Mouse (Mus musculus) frontal cortex, postnatal 14 days (tissue): ENCODE measurements at regions not wholly inside any gene's neighbourhood (a gene's known extent, or its start where the extent isn't known, plus 50 kb on each side); places are given as distances from the start of the nearest gene placed in this dataset.

ENCODE experiments used
- DNase-seq, 2 experiments: peaks; one replicate each; pipeline ENCODE4 v3.0.0; 2022; ENCODE audit warnings: low spot score in 2 of 2

DNA sequence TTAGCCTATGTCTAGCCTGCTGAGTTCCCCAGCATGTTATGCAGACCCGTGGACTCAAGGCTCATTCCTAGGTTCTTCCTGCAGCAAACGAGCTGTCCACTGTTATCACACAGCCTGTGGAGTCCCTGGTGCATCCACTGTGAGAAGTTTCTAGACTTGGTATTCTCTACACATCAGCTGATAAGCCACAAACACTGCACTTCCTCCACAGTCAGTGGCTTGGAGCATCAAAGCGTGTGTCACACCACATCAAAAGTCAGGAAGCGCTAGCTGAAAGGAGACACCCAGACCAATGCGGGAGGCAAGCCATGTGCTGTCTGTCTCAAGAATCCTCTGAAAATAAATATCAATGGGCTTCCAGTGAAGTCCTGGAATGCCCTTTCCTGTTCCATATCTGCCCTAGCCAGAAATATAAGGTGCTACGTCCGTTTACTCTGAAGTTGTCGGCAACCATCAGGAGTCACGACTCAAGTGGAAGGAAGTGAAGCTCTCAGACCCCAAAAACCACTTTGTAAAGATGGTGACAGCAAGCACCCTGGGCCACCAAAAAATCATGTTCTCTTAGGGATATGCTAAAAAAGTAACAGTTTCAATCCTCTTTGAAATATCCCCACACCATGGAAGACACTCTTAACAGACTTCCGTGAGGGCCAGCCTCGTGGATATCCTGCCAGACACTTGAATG is 227.7 kb downstream of the Adgrl2 start:
- DNase-seq: no peak

DNA sequence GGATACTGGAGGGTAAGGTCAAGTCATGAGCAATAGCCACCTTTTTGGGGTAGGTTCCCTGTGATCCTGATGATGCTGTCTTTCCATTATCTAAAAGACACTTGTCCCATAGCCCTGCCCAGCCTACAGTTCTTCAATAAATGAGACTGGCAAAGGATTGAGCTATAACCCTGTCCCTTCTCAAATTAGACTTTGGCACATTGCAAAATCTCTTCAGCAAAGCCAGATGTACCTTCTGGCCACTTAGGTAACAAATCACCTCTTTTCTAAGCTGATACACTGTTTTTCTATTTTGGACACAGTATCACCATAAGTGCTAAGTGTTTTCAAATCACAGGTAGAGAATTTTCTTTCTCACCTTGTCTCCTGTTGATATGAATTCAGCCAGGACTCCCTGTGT is 228.8 kb downstream of the Adgrl2 start:
- no peak for DNase-seq

DNA sequence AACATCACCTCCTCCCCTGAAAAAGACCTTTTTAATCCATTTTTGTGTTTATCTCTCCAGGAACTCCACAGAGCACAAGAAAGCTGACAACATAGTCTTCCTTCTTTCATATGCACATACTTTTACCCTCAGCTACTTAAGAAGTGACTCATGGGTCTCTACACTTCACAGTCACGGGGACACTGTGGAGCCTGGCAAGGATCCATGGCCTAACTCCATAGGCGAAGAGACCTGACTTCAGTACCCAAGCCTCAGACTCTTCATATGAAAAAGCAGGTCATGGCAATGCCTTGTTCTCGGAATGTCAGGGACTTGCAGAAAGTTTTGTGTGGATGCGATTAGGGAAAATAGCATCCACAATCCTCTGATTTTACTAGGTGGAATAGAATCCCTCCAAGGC is 230.9 kb downstream of the Adgrl2 start:
- no peak for DNase-seq

DNA sequence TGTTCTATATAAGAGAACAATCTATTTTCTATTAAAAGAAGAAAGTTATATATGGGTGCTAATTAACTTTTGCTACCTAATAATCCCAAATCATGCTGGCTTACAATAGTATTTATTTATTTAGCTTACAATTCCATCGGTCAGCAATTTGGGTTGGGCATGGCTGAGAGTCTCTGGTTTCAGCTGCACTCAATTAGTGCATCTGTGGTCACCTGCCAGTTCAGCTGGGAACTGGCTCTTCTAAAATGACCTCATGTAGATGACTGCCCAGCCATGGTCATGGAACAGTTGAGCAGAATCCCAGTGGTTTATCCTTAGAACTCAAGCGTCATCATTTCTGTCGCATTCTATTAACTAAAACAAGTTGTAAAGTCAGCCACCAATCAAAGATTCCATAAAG is 244.1 kb downstream of the Adgrl2 start:
- no peak for DNase-seq

DNA sequence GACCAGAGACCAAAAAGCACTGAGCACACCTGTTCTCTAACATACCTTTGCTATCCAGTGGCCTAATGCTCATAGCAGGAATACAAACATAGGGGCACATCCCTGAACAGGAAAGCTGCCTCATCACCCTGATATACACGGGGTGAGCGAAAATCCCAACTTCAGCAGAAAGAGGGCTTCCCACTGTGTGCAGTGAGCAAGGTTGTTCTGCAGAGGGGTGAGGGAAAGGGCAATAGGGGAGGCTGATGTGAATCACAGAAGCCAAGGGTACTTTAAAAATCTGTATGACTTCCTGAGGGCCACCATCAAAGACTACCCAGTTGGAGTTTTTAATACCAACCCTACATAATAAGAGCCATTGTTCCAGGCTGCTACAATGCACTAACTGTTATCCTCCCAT is 245.7 kb downstream of the Adgrl2 start:
- no peak for DNase-seq

DNA sequence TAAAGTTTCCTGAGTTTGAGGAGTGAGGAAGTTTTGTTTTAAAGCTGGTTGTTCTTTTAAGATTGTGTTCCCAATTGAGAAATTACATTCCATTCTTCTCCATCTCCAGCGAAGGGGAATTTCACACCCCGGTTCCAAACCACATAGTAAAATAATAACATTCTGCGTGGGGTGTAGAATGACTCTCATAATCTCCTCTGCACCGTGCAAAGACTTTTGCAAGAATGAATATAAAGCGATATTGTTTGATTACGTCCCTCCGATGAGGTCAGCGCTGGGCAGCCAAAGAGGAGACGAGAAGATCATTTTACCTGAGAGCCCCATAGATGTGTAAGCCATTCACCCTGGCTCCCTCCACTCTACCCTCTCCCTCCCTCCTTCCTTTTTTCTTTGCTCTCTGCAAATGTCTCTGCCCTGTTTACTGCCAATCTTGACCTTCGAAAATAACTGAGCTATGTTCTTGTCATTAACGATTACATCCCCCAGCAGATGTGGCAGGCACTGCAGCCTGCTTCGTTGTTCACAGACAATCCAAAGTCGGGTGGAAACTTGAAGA is 256.1 kb downstream of the Adgrl2 start:
- DNase-seq: no peak

DNA sequence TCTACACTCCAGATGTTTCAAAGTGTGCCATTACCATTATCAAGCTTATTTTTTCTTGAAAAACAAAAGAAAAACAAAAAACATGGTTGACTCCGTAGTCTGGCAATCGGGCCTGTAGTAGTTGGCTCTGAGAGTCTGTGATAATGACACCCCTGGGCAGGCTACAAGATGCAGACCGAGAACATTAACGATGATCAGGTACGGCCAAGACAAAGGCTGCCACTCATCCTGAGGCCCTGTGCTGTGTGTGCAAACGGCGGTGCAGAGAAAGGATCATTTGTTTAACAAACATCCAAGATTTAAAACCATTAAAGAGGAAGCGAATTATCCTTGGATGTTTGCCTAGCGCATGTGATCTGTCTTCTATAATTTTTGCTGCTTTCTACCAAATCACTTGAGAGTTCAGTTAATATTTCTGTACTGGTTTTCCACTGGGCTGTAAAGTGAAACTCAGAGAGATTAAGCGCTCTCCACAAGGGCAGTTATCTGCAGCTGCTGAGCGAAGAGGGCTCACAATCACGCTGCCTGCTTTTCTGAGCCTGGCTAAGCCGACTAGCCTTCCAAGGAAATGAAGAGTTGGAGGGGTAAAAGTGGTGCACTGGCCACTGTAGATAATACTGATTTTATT is 257.0 kb downstream of the Adgrl2 start:
- DNase-seq: no peak

DNA sequence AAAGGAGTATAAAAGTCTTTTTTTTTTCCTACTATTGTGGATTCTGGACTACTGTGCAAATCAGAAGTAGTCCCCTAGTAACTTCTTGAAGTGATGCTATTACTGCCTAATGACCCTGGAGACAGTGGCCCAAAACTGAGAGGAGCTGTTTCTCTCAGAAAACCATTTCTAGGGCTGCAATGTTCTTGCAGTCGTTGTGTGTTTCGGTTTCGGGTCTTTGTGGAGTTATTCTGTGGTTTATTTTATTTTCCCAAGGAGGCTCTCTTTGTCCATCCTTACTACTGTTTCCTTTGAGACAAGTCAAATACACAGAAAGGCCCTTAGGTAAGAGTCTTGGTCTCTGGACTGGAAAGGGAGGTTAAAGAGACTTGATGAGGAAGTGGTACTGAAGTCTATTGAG is 258.9 kb downstream of the Adgrl2 start:
- DNase-seq: no peak

DNA sequence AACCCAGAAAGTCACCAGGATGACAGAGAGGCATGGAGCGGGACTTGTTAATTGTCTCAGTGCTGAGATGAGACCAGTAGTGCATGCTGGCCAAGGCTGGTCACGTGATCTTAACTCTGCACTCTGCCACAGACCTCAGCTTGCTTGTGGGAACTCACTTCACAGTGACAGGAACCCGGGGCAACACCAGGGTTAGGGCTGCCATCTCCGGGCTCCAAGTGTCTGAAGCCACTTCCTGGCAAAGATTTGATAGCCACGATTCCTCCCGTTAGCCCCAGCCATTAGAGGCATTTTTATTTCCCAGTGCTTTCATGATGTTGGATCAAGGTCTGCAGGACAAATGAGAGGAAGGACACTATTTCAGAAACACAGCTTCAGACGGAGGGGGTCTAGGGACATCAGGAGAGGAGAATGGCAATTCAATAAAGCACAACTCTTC is 261.1 kb downstream of the Adgrl2 start:
- DNase-seq: no peak

DNA sequence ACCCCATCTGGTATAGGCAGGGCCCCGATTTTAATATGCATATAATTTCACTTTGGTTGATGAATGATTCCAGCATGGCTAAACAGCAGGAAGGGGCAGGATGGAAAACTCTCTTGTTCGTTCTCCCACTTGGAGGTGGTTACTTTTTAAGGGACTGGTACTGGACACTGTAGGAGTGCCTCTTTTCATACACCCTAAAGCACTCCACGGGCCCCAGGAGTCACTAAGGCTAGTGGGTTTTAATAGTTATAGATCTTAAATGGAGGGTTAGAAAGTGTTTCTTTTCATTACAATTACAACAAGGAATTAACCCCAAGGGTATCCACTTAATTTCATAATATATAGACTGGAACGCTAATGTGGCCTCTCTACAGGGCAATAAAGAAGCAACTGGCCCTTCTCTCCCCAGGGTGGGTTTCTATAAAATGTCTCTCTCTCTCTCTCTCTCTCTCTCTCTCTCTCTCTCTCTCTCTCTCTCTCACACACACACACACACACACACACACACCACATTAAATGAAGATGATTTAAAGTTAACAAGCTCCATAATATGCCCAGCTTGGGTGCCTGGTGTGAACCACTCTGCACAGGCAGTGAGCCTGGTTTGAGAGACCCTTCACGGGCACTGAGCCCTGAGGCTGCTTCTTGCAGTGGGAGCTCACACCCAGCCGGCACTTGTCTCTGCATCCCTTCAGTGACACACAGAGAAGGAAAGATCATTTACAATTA is 261.7 kb downstream of the Adgrl2 start:
- DNase-seq: no peak

DNA sequence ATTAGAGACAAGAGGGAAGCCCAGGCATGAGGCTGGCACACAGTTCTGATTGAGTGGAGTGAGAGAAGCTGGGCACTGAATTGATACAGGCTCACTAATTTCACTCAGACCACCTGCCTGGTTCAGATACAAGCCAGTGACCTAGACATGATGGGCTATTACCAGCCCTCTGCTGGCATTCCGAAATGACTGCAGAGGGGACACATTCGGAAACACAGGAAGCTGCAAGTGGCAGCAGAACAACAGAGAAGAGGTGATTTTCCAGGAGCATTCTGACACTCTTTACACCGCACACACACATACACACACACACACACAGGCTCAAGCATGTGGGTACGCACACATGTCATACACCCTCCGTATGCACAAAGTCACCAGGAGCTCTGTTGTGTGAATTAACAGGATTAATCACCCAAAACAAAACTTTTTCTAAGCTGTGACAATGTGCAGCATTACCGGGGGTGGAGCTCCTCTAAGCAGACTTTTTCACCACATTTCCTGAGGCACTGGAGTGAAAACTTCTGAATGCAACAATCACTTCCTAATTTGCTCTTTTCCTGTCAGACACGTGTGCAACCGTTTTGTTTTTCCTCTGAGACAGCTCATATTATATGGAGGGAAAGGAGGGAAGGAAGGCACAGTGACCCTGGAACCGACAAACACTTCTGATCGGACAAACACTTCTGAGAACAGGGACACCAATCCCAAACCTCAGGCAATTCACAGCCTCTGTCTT is 263.6 kb downstream of the Adgrl2 start:
- no peak for DNase-seq

DNA sequence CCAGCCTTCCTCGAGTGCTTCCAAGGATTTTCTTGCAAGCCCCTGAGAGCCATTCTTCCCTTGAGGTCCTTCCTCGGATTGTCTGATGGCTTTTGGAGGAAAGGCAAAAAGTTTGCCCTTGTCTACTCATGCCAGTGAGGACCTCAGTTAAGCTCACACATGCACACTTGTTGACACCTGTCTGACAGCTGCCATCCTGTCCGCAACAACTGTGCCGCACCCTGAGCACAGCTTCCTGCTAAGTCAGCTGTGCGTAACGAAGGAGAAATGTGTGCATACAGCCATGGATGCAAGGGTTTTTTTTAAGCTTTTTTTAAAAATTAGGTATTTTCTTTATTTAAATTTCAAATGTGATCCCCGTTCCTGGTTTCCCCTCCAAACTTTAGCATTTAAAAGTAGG is 293.8 kb downstream of the Adgrl2 start:
- no peak for DNase-seq

DNA sequence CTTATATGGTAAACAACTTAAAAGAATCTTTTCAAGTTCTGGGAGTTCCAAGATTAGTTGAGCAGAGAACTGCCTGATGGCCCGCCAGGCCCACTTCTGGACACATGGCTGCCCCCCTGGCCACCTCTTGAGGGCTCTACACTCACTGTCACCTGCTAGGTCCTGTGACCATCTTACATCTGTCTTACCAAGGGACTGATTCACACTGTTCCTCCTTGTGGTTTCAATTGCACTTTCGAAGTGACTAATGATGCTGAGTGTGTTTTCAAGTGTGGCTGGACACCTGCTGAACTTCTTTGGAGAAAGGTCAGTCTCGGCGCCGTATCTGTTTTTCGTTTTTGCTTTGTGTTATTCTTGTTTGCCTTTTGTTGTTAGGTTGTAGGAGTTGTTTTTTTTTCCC is 294.9 kb downstream of the Adgrl2 start:
- DNase-seq: no peak

DNA sequence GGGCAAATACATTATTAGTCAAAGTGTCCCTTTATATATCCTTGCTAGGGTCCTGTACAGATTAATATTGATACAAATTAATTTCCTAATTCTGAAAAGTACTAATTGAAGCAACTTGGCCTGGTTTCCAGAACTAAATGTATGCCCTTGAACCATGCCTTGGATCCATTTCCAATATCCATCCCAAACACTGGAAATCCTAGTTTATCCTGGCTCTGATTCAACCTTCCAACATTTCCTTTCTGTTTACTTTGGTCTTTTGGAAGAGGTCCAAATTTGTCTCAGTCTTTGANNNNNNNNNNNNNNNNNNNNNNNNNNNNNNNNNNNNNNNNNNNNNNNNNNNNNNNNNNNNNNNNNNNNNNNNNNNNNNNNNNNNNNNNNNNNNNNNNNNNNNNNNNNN is 307.2 kb downstream of the Adgrl2 start:
- no peak for DNase-seq

DNA sequence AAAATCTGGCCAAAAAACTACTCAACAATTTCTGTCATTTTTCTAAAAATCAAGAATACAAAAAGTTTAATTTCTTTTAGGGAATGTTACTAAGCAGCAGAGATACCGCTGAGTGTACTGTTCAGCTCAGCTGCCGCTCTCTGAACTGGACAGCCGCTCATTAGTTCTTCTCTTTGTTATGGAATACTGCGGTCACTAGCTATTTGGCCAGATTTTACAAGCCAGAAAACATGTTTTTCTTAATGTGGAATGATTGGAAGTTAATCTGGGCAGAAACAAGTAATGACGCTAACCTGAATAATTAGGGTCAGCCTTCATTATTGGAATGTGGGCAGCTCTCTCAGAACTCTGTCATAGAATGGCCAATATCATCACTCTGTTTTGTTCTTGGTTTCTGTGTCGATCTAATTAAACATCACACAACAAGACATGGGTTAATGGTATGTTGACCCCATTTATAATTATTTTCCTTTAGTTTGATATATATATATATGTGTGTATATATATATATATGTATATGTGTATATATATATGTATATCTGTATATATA is 307.8 kb downstream of the Adgrl2 start:
- no peak for DNase-seq

DNA sequence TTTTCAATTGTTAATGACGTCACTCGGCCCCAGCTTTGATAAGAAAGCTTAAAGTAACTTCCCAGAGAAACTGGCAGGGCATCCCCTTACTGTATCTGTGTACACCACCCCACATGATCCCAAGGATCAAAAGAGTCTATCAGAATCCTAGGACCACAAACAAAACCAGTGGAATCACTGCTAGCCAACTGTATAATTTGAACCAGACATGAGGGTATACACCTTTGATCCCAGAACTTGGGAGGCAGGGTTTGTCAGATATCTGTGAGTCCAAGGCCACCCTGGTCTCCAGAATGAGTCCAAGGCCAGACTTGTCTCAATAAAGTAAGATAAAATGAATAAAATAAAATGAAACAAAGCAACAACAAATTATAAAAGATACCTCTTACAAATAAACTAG is 309.2 kb downstream of the Adgrl2 start:
- DNase-seq: no peak

DNA sequence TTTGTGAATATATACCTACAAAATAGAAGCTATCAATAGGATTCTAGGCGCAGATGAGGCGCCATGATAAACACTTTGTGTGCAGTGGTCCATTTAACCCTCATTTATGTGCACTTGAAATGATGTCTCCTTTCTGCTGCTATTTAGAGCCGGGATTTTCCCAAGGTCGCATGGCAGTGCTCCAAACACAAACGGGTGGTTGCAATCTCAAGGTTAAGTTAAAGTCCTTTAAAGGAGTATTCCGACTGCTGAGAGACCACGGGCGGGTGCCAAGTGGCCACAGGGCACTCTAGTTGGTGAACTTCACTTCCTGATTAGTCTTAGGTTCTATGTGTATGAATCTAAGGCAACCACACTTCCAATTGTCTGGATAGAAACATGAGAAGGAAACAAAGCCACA is 309.6 kb downstream of the Adgrl2 start:
- no peak for DNase-seq

DNA sequence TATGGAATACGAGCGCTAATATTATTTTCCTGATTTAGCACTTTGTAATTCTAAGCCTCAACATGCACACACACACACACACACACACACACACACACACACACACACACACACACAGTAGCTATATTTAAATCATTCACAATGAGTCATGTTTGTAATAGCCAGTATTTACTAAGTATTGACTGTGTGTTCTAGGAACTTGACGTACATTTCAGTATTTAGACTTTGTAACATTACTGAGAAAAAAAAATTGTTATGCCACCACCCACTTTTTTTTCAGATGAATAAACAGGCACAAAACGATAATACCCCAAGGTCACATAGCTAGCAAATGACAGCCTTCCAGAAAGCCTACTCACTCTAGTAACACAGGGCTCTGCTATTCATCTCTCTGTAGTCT is 310.3 kb downstream of the Adgrl2 start:
- DNase-seq: no peak

DNA sequence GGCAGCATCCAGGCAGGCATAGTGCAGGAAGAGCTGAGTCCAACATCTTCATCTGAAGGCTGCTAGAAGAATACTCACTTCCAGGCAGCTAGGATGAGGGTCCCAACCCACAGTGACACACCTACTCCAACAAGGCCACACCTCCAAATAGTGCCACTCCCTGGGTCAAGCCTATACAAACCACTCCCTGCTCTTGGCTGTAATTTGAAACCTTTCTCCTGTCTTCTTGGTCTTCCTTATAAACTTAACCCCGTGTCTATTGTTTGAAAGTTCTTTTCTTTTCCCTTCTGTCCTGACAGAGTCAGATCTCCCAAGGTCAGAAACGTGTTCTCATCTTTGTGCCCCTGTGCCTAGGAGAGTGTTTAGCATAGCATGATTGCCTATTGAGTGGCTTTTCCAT is 311.2 kb downstream of the Adgrl2 start:
- no peak for DNase-seq

DNA sequence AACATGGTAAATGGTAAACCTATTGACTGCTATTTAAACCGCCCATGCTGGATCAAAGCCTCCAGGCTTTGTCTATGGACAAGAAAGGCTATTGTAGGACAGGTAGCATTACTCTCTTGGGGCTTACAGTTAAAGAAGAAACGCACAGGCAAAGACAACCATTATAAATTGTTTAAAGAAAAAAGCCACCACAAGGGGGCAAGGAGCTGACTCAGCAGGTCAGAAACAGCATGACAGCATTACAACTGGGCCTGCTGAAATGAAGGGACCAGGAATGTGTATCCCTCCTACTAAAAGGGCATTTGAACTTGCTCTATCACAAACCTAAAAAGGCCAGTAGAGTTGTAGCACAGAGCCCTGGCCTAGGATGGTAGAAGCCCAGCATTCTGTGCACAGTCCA is 314.3 kb downstream of the Adgrl2 start:
- DNase-seq: no peak

DNA sequence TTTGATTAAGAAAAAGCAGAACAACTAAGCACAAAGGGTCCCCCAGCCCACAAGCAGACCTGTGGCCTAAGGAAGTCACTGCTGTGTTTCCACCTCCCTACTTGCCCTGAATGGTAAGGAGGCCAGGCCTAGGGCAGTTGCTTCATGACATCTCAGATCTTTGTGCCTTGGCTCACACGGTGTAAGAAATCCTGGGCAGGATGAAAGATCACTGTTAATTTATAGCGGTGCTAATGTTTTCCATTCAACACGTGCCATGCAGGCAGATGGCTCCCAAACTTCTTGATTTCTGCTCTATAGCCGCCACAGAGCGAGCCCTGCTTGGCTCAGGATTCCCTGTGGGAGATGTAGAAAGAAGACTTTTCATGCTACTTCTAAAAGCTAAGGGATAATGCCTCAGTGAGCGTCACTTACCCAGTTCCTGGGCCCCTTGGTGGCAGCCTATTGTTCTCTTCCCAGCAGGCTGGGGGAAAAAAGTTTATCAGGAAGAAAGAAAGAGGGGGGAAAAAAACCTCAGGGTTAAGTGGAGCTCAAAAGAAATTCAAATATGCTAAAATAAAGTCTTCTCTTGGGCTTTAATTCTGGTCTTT is 327.4 kb downstream of the Adgrl2 start:
- DNase-seq: no peak

DNA sequence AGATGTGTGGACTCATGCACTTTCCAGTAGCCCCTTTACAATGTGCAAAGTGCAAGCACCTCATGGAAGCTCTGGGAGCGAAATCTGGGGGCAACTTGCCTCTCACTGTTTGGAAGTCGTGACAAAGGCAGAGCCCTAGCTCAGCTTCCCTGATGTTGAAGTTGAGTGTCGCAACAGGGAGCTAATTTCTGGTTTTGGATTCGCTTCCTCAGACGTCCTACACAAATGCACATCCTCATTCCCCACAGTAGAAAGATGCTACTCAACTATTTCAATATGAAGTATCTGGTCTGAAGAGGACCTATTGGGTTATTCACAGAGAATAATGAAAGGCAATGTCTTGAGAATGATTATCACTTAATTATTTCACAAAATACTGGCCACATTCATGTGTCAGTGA is 331.3 kb downstream of the Adgrl2 start:
- no peak for DNase-seq
